Mouse (Mus musculus) right cerebral cortex, postnatal 14 days (tissue): ENCODE measurements around the gene Aagab.

Experiments
- DNase-seq: peaks from one replicate; pipeline ENCODE4 v3.0.0; 2022

Aagab gene

DNA sequence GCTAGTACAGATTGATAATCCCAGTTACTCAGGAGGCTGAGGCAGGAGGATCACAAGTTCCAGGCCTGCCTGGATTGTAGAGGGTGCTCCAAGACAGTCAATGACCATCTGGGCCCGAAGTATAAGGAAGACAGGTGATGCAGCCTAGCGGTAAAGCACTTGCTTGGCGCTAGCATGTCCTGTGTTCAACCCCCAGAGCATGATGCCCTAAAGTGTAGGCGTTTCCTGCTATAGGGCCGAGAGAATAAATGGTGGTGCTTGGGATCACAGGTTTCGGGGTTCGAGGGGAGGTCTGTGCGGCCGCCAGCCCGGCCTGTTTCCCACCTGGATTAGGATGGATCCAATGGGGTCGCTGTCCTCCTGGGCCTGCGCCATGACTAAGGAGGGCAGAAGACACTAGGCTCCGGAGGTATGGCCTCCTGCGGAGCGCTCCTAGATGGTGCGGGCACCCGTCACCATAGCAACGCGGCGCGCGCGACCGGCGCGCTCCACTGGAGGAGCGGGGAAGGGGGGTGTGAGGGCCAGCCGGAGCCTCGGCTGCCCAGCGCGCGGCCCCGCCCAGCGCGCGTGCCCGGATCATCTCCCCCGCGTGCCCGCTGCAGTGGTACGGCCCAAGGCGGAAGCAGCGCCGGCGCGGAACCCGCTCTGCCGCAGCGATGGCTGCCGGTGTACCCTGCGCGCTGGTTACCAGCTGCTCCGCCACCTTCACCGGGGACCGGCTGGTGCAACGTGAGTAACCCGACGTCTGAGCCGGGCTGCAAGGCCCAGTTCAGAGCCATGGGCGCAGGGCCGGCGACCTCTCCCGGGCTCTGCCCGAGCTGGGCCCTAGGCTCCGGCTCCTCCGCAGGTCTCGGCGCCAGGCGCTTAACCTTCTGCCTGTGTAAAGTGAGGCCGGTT is at the start of gene Aagab, which contains the start of gene Iqch:
Gene Aagab (plus strand): TSS at position 618 of the 897 bp plus-strand sequence.
Gene Iqch (minus strand): TSS at position 451 of the 897 bp plus-strand sequence.
- DNase-seq, result peak; percentile 98

DNA sequence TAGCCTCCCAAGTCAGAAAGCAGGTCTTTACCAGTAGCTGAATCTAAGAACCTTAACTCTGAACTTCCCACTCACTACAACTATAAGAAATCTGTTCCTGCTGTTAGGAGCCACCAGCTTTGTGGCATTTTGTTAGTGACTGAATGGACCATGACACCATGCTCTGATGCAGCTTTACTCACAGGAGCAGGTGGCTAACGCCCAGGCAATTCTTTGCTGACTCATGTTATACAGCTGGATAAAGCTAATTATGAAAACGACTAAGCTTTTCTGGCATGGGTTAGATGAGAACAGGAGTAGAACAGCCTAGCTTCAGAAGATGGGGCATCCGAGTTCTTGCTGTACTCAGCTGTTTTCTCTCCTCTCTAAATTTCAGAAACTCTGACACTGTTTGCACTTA is 48.8 kb upstream of the Aagab start:
- DNase-seq, result no peak

DNA sequence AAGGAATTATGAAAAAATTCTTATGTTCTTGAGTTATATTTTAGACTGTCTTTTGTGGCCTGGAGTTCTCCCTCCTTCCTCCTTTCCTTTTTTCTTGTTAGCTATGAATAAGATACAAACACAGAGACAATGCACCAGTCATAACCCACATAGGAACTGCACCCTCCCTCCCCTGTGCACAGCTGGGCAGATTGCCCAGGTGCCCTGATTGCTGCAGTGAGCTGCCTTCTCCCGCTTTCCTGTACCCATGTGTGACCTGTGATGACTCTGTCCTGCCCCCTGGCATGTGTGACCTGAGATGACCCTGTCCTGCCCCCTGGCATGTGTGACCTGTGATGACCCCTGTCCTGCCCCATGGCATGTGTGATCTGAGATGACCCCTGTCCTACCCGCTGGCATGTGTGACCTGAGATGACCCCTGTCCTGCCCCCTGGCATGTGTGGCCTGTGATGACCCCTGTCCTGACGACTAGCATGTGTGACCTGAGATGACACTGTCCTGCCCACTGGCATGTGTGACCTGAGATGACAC is 46.9 kb upstream of the Aagab start:
- DNase-seq, result no peak

DNA sequence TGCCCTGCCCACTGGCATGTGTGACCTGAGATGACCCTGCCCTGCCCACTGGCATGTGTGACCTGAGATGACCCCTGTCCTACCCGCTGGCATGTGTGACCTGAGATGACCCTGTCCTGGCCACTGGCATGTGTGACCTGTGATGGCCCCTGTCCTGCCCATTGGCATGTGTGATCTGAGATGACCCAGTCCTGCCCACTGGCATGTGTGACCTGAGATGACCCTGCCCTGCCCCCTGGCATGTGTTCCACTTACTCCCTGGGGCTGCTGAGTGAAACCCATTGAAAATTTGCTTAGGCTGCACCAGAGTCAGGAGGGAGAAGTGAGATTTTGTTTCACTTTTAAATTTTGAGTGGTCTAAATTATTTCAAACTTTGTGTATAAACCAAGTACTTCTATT is 46.1 kb upstream of the Aagab start:
- no peak for DNase-seq

DNA sequence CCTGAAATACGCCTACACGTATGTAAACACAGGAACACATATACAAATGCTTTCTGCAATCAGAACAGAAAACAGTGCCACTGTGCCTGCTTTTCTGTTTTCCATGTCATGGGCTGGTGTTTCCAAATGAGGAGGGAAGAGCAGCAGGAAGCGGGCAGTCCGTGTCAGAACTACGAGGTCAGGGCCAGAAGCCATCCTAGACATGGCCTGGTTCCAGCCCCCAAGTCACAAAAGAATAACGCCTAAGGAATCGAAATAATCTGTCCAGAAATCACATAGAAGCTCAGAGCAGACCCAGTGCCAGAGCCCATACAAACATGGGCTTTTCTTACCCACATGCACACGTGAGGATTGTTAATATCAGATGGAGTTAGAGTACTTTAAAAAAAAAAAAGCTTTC is 45.5 kb upstream of the Aagab start:
- DNase-seq, result no peak

DNA sequence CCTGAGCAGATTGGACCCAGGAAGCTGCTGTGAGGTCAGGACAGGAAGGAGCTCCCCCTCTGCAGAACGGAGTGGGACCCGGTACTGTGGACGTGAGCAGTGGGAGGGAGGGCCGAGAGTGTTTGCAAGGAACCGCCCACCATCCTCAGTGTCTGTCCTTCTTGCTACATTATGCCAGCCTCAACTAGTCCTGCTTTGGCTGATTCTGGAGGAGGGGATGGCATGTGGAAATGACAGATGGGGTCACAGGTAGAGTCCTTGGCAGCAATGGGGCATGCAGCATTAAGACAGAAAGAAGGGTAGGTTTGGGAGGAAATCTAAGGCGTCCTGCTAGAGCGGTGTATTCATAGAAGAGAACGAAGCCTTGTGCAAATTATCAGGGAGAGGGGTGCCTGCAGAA is 40.5 kb upstream of the Aagab start:
- no peak for DNase-seq

DNA sequence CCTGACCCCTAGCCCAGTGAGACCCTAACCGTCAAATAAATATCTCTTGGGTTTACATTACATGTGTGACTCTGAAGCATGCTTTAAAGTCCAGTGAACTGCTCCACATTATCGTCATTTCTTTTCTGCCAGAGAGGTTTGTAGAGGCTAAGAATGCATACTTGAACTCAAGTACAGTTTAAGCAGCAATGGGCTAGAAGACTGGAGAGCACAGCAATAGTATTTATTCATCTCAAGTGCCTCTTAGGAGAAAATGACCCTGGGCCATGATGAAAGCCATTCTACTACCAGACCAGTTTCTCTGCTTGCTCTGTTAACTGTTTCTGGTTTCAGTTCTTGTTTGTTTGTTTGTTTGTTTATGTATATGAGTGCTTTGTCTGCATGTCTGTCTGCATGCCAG is 39.0 kb upstream of the Aagab start:
- no peak for DNase-seq

DNA sequence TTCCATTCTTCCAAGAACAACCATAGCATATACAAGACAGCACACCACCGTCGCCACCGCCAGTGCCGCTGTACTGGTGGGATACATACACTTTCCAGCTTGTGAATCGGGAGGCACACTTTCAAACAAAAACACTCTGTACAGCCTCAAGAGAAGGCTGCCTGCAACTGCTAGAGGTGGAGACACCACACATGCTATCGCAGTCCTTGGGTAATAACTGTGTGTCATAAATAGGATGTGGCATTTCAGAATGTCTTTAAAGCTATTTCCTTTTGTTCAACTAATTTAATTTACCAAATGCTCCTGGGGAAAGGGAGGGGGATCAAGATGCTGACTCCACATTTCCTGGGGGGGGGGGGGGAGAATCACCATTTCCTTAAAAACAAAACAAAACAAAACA is 34.1 kb upstream of the Aagab start:
- no peak for DNase-seq

DNA sequence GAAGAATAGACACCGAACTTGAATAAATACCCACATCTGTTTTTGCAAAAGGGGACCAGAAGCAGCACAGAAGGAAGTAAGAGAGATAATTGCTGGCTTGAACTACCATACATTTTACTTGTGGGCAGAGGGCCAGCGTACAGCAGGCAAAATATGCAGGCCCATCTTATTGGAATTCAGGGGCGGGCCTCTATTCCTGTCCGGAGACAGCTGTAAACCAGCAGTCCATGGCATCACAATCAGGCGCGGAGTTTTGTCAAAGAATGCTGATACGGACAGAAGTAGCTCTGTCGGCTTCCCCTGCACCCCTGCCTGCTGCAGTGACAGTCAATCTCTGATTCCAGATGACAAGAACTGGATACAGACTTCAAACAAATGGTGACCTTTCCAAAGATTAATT is 33.7 kb upstream of the Aagab start:
- no peak for DNase-seq

DNA sequence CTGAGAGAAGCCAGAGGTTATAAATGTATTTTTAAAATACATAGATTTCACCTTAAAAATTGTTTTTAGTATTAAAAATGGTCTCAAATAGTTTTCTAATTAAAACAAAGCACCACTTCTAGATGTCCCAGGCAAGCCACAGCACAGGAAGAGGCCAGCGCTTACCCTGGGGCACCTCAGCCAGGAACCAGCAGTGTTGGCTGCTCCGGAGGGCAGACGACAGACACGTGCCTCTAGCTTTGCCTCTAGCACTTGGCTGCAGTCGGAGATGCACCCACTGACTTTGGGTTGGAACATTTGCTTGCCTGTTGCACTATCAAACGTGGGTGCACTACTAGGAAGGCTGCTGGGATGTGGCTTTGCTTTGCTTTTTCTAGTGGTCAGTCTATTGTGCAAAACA is 30.6 kb upstream of the Aagab start:
- no peak for DNase-seq

DNA sequence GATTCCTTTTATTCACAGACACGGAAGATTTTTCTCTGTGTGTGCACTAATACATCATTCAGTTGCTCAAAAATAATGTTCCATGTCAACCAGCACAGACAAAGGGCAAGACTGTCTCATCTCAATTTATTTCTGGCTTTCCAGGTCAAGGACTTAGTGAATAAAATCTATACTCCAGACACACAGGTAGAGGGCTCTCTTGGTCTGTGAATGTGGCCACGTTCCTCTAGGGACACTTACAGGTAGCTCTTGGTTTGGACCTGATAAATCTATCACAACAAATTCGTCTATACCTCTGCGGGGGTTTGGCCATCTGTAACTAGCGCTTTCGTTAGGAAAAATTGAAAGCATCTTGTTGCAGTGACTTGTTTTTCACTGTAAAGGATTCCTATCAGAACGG is 29.6 kb upstream of the Aagab start:
- no peak for DNase-seq

DNA sequence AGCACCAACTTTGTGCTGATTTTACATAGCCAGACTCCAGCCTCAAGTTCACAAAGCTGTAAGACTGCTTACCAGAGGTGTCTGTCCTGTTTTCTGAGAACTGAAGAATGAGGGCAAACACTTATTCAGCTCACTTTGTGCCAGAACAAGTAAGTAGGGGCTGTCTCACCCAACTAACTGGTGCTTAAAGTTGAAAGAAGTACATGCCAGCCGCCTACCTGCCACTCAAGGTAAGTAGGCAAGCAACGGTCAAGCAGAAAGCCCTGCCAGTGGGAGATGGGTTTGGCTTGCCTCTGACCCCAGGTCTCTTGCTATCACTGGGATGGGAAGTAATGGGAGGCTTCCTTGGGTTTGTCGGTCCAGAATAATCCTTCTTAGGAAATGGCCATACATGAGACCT is 25.0 kb upstream of the Aagab start:
- no peak for DNase-seq

DNA sequence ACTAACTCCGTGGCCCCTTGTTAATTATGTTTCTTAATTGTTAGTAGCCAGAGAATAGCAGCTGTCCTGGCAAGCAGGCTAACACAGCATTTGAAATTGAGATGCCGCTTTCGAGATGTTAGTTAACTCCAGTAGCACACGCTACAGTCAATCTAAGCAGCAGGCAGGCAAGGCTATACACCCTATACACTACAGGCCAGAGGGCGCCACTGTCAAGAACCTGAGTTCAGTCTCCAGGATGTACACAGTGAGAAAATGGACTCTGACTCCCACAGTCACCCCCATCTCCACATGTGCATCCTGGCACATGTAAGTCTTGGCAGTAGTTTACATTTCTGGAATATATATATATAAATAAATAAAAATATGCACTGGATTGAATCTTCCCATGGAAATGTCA is 22.8 kb upstream of the Aagab start:
- DNase-seq, result no peak

DNA sequence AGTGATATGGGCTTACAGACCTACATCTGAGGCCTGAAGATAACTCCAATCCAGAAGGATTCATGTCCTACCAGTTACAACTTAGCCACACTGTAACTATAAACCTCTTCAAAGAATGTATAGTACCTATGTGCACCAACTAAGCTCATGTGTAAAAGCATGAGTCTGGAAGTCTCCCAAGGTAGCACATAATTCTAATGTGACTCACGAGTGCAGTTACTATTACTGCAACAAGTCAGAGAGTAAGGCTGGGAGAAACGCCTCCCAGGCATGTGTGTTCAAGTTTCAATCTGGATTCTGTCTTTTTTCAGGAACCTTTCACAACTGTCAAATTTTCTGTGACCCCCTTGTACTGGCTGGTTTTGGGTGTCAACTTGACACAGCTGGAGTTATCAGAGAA is 22.4 kb upstream of the Aagab start:
- DNase-seq, result no peak

DNA sequence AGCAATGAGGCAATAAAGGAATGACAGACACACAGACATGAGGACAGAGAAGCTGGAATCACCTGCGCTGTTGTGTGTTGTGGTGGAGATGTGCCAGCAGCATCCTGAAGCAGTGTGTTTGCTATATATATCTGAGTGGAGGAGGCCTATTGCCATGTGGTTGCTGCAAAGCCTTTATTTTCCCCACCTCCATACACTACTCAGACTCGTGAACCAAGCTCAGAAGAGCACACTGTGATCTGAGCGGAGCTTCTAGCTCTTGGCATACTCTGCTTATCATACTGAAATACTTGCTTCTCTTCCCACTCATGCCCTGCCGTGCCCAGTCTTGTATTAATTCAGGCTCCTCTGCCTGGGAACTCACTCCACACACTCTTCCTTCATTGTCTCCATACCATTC is 20.7 kb upstream of the Aagab start:
- DNase-seq, result no peak

DNA sequence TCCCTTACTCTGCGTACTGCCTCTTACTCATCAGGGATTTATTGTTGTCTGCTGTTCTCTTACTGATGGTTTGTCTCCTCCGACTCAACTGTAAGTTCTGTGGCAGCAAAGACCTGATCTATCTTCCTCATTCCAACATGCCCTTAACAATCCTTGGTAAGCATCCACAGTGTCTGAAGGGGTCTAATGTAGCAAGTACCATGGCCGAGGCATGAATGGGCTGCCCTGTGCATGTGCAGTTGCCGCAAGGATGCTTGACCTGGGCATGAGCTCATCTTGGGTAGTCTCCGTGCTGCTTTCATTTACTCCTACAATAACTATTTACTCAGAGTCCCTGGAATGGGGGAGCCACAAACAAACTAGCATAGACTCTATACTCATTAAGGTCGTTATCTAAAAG is 17.2 kb upstream of the Aagab start:
- no peak for DNase-seq

DNA sequence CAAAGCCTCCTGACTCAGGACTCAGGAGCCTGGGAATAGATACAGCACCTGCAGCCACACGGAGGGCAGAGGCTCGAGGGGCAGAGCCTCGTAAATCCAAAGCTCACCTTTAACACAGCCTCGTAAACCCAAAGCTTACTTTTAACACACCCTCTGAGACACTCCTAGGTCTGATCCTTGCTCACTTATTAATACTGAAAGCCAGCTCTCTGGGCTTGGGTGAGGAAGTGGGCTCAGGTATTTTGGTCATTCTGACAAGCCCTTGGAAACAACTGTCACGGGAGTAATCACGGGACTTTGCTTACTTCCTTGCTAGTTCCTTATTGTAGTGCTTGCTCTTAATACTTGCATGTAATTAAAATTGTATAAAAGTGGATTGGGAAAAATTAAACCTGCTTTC is 13.3 kb upstream of the Aagab start:
- no peak for DNase-seq

DNA sequence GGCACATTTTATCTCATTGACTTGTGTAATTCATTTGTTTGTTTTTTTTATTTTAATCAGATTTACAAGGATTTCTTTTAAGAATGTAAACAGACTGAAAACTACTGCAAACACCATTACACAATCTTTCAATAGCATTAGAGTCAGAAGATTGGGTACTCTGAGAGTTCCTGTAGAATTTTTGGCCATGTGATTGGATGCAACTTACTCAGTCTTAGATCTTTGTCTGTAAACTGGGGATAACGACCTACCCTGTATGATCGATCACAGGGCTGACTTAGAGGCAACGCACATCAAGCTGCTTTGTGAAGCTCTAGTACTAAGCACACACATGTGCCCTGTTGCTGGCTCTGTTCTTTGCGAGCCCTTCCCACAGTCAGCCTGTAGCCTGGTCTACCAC is 11.9 kb upstream of the Aagab start:
- DNase-seq, result no peak

DNA sequence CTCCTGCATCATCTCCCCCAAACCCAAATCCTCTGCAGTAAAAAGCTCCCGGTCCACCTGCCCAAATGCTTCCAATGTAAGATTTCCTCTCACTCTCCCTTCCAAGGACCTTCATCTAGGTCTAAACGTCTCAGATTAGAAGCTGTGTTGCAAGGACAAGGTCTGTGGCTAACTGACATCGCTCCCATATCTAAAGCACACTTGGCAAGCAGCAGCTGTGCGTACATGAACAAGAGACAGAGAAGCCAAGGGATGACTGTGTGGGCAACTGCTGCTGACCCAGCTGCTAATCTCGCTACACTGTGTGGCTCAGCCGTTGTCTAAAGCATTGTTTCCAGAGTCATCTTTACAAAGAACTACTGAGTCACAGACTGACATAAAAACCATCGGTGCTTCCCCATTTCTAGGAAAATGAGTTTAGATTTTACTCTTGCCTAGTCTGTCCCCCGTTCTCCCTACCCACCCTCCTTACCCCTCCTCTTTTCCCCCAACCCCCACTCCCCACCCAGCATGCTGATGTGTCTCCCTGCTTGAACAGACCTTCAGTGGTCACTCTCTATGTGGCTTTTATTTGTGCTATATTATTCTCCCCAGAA is 10.7 kb upstream of the Aagab start:
- DNase-seq, result no peak

DNA sequence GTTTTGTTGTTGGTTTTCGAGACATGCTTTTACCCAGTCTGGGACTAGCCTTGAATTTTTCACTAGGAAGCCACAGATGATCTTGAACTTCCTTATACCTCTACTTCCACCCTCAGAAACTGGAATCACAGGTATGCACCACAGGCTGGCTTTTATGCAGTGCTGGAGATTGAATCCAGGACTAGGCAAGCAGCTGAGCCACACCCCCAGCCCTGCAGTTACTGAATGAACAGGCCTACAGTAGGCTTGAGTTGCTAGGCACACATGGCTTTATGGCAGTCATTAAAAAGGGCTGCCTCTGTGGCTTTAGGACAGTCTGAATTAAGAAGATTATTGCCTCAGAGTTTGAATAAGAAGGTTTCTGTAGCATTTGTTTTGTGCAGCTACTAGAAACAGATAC is 7.4 kb upstream of the Aagab start:
- DNase-seq, result no peak

DNA sequence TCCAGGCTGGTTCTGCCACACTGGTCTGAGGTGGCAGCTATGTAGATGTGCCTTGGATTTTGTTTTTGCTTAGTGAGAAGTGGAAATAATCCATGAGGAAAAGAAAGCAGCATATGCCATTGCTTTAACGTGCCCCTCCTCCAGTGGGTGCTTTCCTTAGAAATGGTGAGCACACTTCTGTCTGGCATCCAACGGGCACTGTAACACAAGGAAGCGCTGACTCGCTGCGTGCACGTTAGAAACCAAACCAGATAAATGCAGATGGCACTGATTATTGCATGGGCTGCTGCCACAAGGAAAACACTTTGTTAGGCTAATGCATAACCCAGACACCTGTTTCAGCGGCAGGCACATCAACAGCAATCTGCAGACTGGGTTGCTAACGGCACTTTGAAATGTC is 6.8 kb upstream of the Aagab start:
- DNase-seq, result no peak

DNA sequence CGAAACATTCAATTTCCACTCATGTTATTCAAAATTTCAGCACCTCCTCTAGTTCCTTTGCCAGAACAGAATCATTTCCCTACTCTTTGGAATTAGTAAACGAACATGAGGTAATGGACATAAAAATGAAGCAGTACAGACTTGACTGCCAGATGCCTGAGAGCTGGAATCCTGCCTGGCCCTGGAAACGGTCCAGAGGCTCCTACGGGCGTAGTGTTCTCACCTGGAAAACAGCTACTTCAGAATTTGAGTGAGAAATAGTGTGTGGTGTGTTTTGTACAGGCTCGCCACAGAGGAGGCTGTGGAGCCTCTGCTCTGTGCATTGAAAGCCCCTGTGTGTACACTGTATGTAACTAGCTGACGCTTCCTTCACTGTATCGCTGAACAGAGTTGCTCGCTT is 5.8 kb upstream of the Aagab start:
- peak; percentile 36 for DNase-seq

DNA sequence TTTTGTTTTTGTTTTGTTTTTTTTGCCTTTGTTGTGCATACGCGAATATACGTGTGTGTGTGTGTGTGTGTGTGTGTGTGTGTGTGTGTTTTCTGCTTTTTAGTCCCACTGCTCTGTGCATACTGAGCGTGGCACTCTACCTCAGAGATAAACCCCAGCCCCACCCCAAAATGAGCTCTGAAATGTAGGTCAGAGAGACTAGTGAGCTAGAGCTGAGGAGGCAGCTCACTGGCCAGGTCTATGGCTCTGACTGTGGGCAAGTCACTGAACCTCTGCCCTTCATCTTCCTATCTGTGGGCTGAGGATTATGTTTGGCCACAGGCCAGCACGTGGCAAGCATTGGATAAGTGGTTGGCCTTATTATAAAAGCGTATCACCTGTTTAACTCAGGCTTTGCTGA is 1.4 kb downstream of the Aagab start:
- no peak for DNase-seq

DNA sequence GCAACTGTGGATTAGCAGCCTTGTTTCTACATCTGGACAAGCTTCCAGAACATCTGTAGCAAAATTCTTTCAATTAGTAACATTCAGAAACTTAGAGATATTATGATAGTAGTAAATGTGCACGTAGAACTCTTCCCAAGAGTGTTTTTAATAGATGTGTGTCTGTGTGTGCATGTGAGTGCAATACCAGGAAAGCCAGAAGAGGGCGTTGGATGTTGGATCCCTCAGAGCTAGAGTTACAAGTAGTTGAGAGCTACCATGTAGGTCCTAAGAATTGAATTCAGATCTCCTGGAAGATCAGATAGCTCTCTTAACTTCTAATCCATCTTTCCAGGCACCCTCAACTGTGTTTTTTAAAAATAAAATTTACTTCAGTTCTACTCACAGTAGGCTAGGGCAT is 4.1 kb downstream of the Aagab start:
- DNase-seq, result no peak

DNA sequence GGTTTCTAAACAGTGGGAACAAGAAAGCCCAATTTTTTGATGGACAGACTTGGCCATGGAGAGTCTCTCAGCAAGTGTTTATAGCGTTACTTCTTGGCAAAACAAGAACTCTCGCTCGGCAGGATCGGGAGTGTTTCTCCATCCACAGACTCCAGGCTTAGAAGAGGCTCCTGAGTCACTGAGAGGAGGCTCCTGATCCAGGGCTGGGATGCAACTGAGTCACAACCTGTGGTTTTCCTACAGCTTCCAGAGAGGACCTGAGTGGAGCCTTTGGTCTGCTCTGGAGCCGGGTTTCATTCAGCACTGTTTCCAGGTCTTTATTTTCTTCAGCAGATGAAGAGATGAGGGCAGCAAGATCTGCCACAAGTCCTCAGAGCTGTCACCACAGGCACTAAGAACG is 5.5 kb downstream of the Aagab start:
- DNase-seq, result no peak
